Mouse (Mus musculus): Measurements from ENCODE around the gene Cyp3a59. TPM values are rescaled to one million over a fixed set of nuclear protein-coding genes. Genes with fewer than 3 reads are reported as not detected.
"Not testable (repeated sequence)": the region's sequence is repeated elsewhere in the genome, so short reads cannot be mapped to it uniquely, and the experiment has no call there.

The Cyp3a59 gene
- not detected in 2 replicates for polyA plus RNA-seq (2012; rRNA removed)

GRCm38 (mm10) chr5:146078945-146079344, at the start of gene Cyp3a59:
Cyp3a59 (plus strand) TSS chr5:146079257.
- not testable (repeated sequence) for DNase-seq (ENCODE audit: low read depth)

- no peak for TF ChIP-seq CTCF (IDR thresholded peaks at IDR 0.05; ENCODE audit: borderline replicate concordance, extremely low read depth, insufficient read depth, insufficient read length)
- DNase-seq (ENCODE audit: low read depth), result no peak
These were observed 9.0 kb upstream of the Cyp3a59 start for GRCm38 (mm10) chr5:146070099-146070498.

- TF ChIP-seq POLR2A (IDR thresholded peaks at IDR 0.05; ENCODE audit: borderline replicate concordance, extremely low read depth, insufficient read depth, insufficient read length, poor library complexity, severe bottlenecking), result no peak
- no peak for TF ChIP-seq CTCF (IDR thresholded peaks at IDR 0.05; ENCODE audit: borderline replicate concordance, extremely low read depth, insufficient read depth, insufficient read length)
- DNase-seq (ENCODE audit: low read depth), result peak; percentile 4
These were observed 68.8 kb downstream of the Cyp3a59 start for GRCm38 (mm10) chr5:146147903-146148302.

GRCm38 (mm10) chr5:146150454-146150853, 71.4 kb downstream of the Cyp3a59 start:
- TF ChIP-seq CTCF (IDR thresholded peaks at IDR 0.05; ENCODE audit: borderline replicate concordance, extremely low read depth, insufficient read depth, insufficient read length) (no peak), POLR2A (IDR thresholded peaks at IDR 0.05; ENCODE audit: borderline replicate concordance, extremely low read depth, insufficient read depth, insufficient read length, poor library complexity, severe bottlenecking) (no peak)
- DNase-seq (ENCODE audit: low read depth), result no peak

GRCm38 (mm10) chr5:146158326-146158725, 79.3 kb downstream of the Cyp3a59 start:
- not testable (repeated sequence) for DNase-seq (ENCODE audit: low read depth)

- DNase-seq (ENCODE audit: low read depth), result not testable (repeated sequence)
These were observed 81.4 kb downstream of the Cyp3a59 start, which contains the start of gene Gm5565 for GRCm38 (mm10) chr5:146160439-146160838. Gm5565 (minus strand) TSS chr5:146160539.

Other genes with a start within 250 kb of the Cyp3a59 start
- gene Cyp3a11, start 199.3 kb upstream of the Cyp3a59 start, polyA plus RNA-seq (2012; rRNA removed), result not detected in 2 replicates
- gene Cyp3a25, start 69.6 kb upstream of the Cyp3a59 start, polyA plus RNA-seq (2012; rRNA removed), result not detected in 2 replicates
- not detected in 2 replicates for gene Gm5565, start 81.3 kb downstream of the Cyp3a59 start, polyA plus RNA-seq (2012; rRNA removed)
- gene Gm6309, start 91.5 kb downstream of the Cyp3a59 start, polyA plus RNA-seq (2012; rRNA removed), result not detected in 2 replicates
- gene 1700001J03Rik, start 106.0 kb downstream of the Cyp3a59 start, polyA plus RNA-seq (2012; rRNA removed), result 0.37 and 0.59 TPM in 2 replicates
- 16.1 and 16.3 TPM in 2 replicates for gene Rnf6, start 142.3 kb downstream of the Cyp3a59 start, polyA plus RNA-seq (2012; rRNA removed)
- 69.9 and 76.2 TPM in 2 replicates for gene Cdk8, start 152.0 kb downstream of the Cyp3a59 start, polyA plus RNA-seq (2012; rRNA removed)

Measured in brain, embryonic 14.5 days (tissue).